Mouse (Mus musculus): Measurements from ENCODE around the gene Mcoln2.

Mcoln2 gene

DNA sequence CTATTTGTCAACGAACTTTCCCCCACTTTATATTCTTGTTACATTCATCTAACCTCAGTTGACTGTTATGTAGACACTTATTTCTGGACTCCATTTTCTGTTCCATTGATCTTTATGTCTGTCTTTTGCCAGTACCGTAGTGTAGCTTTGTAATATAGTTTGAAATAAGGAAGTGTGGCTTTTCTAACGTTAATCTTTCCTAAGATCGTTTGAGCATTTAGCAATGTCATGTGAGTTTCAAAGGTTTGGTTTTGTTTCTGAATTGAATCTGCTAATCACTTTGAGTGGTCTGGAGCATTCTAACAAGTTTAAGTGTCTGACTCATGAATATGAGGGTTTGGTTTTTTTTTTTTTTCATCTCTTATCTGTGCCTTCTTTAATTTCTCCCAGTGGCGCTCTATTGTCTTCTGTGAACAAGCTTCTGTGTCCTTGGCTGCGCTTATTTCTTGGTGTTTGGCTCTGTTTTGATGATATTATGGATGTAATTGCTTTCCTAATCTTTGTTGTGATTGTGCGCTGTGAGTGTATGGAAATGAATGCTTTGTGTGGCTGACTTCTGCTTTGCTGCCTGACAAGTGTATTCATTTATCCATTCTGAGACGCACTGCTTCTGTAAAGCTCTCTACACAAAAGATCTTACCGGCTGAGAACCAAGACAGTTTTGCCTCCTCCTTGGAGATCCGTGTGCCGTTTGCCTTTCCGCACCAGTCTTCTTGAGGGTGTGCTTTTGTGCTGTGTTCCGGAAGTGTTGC is 79.1 kb downstream of the Mcoln2 start:
- DNase-seq (ENCODE audit: low spot score in 2 of 2), result no peak

DNA sequence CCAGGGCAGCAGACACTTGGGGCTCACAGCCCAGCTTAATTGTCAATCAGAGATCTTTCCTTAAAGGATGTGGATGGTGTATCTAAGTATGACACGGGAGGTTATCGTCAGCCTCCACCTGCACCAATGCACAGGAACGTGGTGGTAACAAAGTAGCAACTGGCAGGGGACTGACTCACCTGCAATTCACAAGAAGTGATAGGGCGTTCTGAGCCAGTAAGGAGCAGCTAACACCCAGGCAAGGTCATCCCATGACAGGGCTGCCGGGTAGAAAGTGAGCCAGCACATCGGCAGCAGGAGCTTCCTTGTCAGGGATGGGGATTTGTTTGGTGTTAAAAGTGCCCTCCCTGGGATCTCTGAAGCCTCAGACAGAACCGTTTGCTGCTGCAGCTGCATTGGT is 83.1 kb downstream of the Mcoln2 start:
- DNase-seq (ENCODE audit: low spot score in 2 of 2), result no peak

DNA sequence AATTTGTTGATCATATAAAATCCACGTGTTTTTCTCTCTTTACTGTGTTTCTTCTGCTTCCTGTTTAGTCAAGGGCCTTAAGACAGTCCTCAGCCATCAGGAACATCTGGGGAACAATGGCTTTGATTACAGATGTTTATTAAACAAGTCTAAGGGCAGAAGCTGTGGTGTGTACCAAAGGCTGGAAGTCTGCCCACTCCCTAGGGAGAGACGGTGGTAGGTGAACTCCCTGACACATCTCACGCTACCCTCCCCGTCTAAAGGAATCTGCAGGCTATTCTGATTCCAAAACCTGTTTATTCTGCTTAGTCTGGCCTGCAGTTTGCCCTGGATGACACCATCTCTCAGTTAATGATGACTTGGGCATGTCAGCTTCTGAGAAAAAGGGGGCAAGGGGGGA is 84.1 kb downstream of the Mcoln2 start:
- DNase-seq (ENCODE audit: low spot score in 2 of 2), result no peak

DNA sequence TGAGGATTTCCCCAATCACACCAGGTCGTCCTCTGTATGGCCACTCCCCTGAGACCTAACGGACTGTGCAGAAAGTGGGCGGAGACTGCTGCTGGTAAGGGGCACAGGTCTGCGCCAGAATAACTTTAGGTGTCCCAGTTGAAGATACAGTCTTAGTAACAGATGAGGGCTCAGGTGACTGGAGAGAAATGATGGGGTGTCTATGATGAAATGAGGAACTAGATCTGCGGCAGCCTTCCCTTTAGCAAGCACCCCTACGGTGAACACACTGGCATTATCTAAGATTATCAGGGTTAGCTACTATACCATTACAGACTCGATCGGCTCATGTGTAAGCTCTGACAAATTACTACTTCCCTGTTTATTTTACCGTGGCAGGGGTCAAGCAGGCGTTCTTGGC is 84.9 kb downstream of the Mcoln2 start:
- no peak for DNase-seq (ENCODE audit: low spot score in 2 of 2)

DNA sequence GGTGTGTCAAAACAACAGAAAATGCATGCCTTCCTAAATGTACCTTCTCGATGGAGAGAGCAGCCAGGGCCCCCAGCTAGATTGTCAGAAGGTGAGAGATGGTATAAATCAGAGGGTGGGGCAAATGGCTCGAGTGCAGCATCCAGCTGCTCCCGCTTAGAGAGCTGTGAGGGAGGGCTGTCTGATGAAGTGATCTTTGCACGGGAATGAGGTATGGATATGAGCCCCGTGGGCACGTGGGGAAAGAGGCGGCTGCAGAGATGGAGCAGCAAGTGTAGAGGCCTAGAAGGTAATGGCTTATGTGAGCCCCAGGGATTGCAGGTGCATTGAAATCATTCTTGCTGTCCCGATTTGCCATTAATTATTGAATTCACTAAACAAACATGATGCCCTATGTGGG is 86.6 kb downstream of the Mcoln2 start:
- no peak for DNase-seq (ENCODE audit: low spot score in 2 of 2)

DNA sequence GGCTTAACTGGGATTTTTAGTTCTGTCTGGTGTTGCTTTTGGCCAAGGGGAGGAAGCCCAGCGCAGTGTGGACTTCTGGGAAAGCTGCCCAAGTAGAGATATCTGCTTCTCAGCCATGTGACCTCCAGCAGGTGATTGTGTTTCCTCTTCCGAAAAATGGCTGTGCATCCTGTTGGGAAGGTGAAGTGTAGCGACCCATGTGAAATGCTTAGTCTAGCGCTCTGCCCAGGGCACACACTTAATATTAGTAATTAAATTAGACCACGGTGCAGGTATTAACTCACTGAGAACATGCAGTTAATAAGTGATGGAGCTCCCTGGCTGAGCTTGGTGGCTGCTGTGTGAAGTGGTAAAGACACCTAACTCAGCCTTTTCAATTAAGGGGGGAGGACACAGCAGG is 88.0 kb downstream of the Mcoln2 start:
- DNase-seq (ENCODE audit: low spot score in 2 of 2), result no peak

DNA sequence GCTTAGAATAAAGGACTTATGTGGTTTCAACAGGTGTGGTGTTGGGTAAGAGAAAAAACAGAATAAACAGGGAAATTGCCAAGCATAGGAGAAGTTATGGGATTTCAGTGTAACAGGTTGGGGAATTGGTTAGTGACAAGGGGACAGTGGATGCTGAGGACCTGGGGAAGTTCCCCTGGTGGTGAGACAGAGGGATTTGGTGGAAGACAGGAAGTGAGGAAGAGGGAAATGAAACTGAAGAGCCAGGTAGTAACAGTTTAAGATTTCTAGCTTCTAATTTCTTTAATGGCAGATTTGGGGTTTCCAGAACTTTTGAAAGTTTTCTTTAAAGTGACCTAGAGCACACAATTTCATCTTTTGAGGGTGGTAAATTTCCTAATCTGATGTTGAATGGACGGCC is 95.0 kb downstream of the Mcoln2 start:
- no peak for DNase-seq (ENCODE audit: low spot score in 2 of 2)
